Mouse (Mus musculus) midbrain, embryonic 14.5 days (tissue): ENCODE measurements around the gene Ccdc189. TPM values are rescaled to one million over a fixed set of nuclear protein-coding genes. Genes with fewer than 3 reads are reported as not detected.

ENCODE experiments used
- ATAC-seq: fragments of 200-750 bp; cut with Nextera tagmentation; 2 replicates; pipeline ENCODE4 v1.8.0; 2017; ENCODE audit warnings: moderate number of reproducible peaks, moderate library complexity; ENCODE audit not compliant: low FRiP score, low TSS enrichment
- DNase-seq: peaks from one replicate; pipeline ENCODE4 v3.0.0-alpha.2; 2015
- H3K27ac ChIP-seq: fragments of 300-500 bp; sonication (generic); replicated peaks from 2 replicates; pipeline ENCODE4 v1.5.1; 2014; ENCODE audit warnings: mild to moderate bottlenecking, low read depth, low read length, moderate library complexity
- H3K27me3 ChIP-seq: fragments of 300-500 bp; sonication (generic); 2 replicates; pipeline ENCODE4 v1.6.1; 2014; ENCODE audit warnings: low read length, control low read depth, mixed read lengths; ENCODE audit not compliant: control insufficient read depth, insufficient read depth
- H3K36me3 ChIP-seq: fragments of 300-500 bp; sonication (generic); 2 replicates; pipeline ENCODE4 v1.6.1; 2014; ENCODE audit warnings: low read length, control low read depth; ENCODE audit not compliant: control insufficient read depth, insufficient read depth
- H3K4me1 ChIP-seq: fragments of 300-500 bp; sonication (generic); 2 replicates; pipeline ENCODE4 v1.6.1; 2014; ENCODE audit warnings: mild to moderate bottlenecking, antibody characterized with exemption, low read length, control low read depth; ENCODE audit not compliant: control insufficient read depth, insufficient read depth
- H3K4me2 ChIP-seq: fragments of 300-500 bp; sonication (generic); 2 replicates; pipeline ENCODE4 v1.6.1; 2014; ENCODE audit warnings: mild to moderate bottlenecking, low read length, moderate library complexity
- H3K4me3 ChIP-seq: fragments of 300-500 bp; sonication (generic); replicated peaks from 2 replicates; pipeline ENCODE4 v1.5.1; 2014; ENCODE audit warnings: low read depth, low read length
- H3K9ac ChIP-seq: fragments of 300-500 bp; sonication (generic); replicated peaks from 2 replicates; pipeline ENCODE4 v1.6.1; 2014; ENCODE audit warnings: mild to moderate bottlenecking, low read length, moderate library complexity
- H3K9me3 ChIP-seq: fragments of 300-500 bp; sonication (generic); 2 replicates; pipeline ENCODE4 v1.6.1; 2016; ENCODE audit warnings: low read length, control low read depth, mixed read lengths; ENCODE audit not compliant: control insufficient read depth
- WGBS: fragments of 180-500 bp; shearing (Covaris S2); extraction: QIAGEN DNeasy Blood & Tissue Kit; methylation state at CpG from one replicate; pipeline ENCODE4 v1.1.7; 2014; 5-methylcytosine and 5-hydroxymethylcytosine counted together
- polyA plus RNA-seq: library from polyadenylated mRNA; unstranded; fragments of >200 nt; fragmentation: Nextera tagmentation; extraction: Ambion mirVana; gene quantifications from 2 replicates; pipeline ENCODE4 v1.2.1, GENCODE M21; 2014

The Ccdc189 gene
- polyA plus RNA-seq, 1 experiment from 2014 or later = 12.8 TPM

GRCm38 (mm10) chr7:127616336-127616735 is 27.9 kb upstream of the Ccdc189 start:
- peaks cover 19% of the 10 kb centered on the region for H3K4me1 ChIP-seq
- no peak for ATAC-seq
- no peak for DNase-seq
- H3K4me2 ChIP-seq = peak overlapping the region; percentile 87
- H3K9ac ChIP-seq = no peak overlapping the region; the same call in 1 of the 2 replicates
- no peaks in the 10 kb centered on the region for H3K27me3 ChIP-seq
- H3K9me3 ChIP-seq = no peaks in the 10 kb centered on the region
- H3K36me3 ChIP-seq = peaks cover 16% of the 10 kb centered on the region
- no peak overlapping the region for H3K27ac ChIP-seq
- 58% methylated on average over 1 of the region's 1 CpGs for WGBS
- H3K4me3 ChIP-seq = peak overlapping the region; percentile 100

GRCm38 (mm10) chr7:127614891-127615843 is 26.8 kb upstream of the Ccdc189 start, which contains the start of gene Zfp629:
Gene Zfp629, minus strand, starts transcription at chr7:127615797.
- WGBS = under 1% methylated on average over 48 of the region's 50 CpGs
- DNase-seq (peak; percentile 95), ATAC-seq (peak; percentile 84)
- peaks cover 19% of the 10 kb centered on the region for H3K4me1 ChIP-seq
- H3K36me3 ChIP-seq = peaks cover 28% of the 10 kb centered on the region
- peak within 1 kb of the TSS; percentile 87 for H3K4me2 ChIP-seq
- H3K27me3 ChIP-seq = no peaks in the 10 kb centered on the region
- H3K9me3 ChIP-seq = no peaks in the 10 kb centered on the region
- peak within 1 kb of the TSS; percentile 100 for H3K4me3 ChIP-seq
- H3K27ac ChIP-seq = peak within 1 kb of the TSS; percentile 93
- peak within 1 kb of the TSS; percentile 94 for H3K9ac ChIP-seq

- under 1% methylated on average over 39 of the region's 44 CpGs for WGBS
Measured at GRCm38 (mm10) chr7:127614511-127614890, 26.1 kb upstream of the Ccdc189 start.

GRCm38 (mm10) chr7:127614091-127614490 is 25.7 kb upstream of the Ccdc189 start:
- 15% methylated on average over 8 of the region's 8 CpGs for WGBS
- Histone ChIP-seq H3K4me1 (peaks cover 19% of the 10 kb centered on the region), H3K9ac (peak overlapping the region; percentile 94), H3K4me2 (peak overlapping the region; percentile 87), H3K4me3 (peak overlapping the region; percentile 100), H3K9me3 (no peaks in the 10 kb centered on the region), H3K27ac (peak overlapping the region; percentile 93; the same call in 1 of the 2 replicates), H3K27me3 (no peaks in the 10 kb centered on the region), H3K36me3 (peaks cover 39% of the 10 kb centered on the region)
- ATAC-seq (no peak), DNase-seq (no peak)

More at GRCm38 (mm10) chr7:127614511-127614890, 26.1 kb upstream of the Ccdc189 start:
- Histone ChIP-seq H3K4me3 (peak overlapping the region; percentile 100), H3K4me2 (peak overlapping the region; percentile 87), H3K9ac (peak overlapping the region; percentile 94), H3K9me3 (no peaks in the 10 kb centered on the region), H3K36me3 (peaks cover 35% of the 10 kb centered on the region), H3K27ac (peak overlapping the region; percentile 93), H3K27me3 (no peaks in the 10 kb centered on the region), H3K4me1 (peaks cover 19% of the 10 kb centered on the region)
- DNase-seq = peak; percentile 47
- ATAC-seq = peak; percentile 38

GRCm38 (mm10) chr7:127613501-127613900 is 25.1 kb upstream of the Ccdc189 start:
- H3K27ac ChIP-seq = no peak overlapping the region
- peak overlapping the region; percentile 100 for H3K4me3 ChIP-seq
- peak overlapping the region; percentile 87 for H3K4me2 ChIP-seq
- H3K36me3 ChIP-seq = peaks cover 45% of the 10 kb centered on the region
- peaks cover 19% of the 10 kb centered on the region for H3K4me1 ChIP-seq
- DNase-seq = no peak
- H3K9me3 ChIP-seq = no peaks in the 10 kb centered on the region
- WGBS = 90% methylated on average over 8 of the region's 8 CpGs
- no peaks in the 10 kb centered on the region for H3K27me3 ChIP-seq
- no peak for ATAC-seq
- no peak overlapping the region for H3K9ac ChIP-seq

- Histone ChIP-seq H3K4me3 (no peak overlapping the region), H3K9ac (no peak overlapping the region), H3K4me1 (peaks cover 15% of the 10 kb centered on the region), H3K4me2 (no peak overlapping the region), H3K9me3 (no peaks in the 10 kb centered on the region), H3K27ac (no peak overlapping the region), H3K27me3 (no peaks in the 10 kb centered on the region), H3K36me3 (peaks cover 64% of the 10 kb centered on the region)
- WGBS = 96% methylated on average over 26 of the region's 26 CpGs
- DNase-seq (no peak), ATAC-seq (no peak)
Measured at GRCm38 (mm10) chr7:127611561-127611960, 23.2 kb upstream of the Ccdc189 start.

GRCm38 (mm10) chr7:127611011-127611410 is 22.6 kb upstream of the Ccdc189 start:
- Histone ChIP-seq H3K36me3 (peaks cover 68% of the 10 kb centered on the region), H3K27me3 (no peaks in the 10 kb centered on the region), H3K4me1 (peaks cover 10% of the 10 kb centered on the region), H3K27ac (no peak overlapping the region), H3K9ac (no peak overlapping the region), H3K9me3 (no peaks in the 10 kb centered on the region), H3K4me2 (no peak overlapping the region), H3K4me3 (no peak overlapping the region)
- no peak for ATAC-seq
- 97% methylated on average over 29 of the region's 29 CpGs for WGBS
- no peak for DNase-seq

GRCm38 (mm10) chr7:127607150-127607549 is 18.8 kb upstream of the Ccdc189 start:
- Histone ChIP-seq H3K4me3 (no peak overlapping the region), H3K27me3 (no peaks in the 10 kb centered on the region), H3K27ac (no peak overlapping the region), H3K9me3 (no peaks in the 10 kb centered on the region), H3K36me3 (peaks cover 90% of the 10 kb centered on the region), H3K4me2 (no peak overlapping the region), H3K9ac (no peak overlapping the region), H3K4me1 (no peaks in the 10 kb centered on the region)
- ATAC-seq (no peak), DNase-seq (no peak)
- WGBS = 88% methylated on average over 6 of the region's 6 CpGs
